Mouse (Mus musculus): ENCODE results near the gene Fam89b.
A peak's percentile ranks its signal among the peaks of the same experiment; 100 is the strongest.

The Fam89b gene

DNA sequence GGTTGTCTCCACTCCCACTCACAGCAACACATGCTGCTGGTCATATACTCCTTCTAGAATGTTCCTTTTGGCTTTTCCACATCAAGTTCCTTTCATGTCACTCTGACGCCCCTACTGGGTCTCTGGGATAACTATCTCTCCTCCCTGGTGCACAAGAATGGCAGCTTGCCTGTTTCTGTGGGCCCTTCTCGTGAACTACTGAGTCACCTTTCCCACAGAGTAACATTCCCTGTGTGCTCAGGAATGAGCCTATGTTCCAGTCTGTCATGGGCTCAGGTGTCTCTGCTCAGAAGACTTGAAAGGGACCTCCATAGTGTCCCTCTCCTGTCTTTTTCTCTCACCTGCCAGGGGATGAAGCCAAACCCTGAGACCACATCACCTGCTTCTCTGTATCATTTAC, 10.0 kb upstream of the Fam89b start:
- DNase-seq (ENCODE audit: low spot score), result no peak

DNA sequence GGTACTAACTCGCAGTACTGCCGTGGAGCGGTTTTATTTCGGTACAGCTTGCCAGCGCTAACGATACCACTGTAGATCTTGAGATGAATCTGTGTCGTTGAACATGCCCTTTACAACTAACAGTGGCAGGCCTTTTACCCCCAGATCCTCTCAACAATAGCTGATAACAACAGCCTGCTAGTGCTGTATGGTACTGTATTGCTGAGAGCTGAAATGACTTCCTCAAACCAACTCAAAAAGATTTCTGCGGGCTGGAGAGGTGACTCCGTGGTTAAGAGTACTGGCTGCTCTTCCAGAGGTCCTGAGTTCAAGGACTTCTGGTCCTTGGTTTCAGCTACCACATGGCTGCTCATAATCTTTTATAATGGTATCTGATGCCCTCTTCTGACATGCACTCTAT, 4.9 kb upstream of the Fam89b start:
- no peak for DNase-seq (ENCODE audit: low spot score)

DNA sequence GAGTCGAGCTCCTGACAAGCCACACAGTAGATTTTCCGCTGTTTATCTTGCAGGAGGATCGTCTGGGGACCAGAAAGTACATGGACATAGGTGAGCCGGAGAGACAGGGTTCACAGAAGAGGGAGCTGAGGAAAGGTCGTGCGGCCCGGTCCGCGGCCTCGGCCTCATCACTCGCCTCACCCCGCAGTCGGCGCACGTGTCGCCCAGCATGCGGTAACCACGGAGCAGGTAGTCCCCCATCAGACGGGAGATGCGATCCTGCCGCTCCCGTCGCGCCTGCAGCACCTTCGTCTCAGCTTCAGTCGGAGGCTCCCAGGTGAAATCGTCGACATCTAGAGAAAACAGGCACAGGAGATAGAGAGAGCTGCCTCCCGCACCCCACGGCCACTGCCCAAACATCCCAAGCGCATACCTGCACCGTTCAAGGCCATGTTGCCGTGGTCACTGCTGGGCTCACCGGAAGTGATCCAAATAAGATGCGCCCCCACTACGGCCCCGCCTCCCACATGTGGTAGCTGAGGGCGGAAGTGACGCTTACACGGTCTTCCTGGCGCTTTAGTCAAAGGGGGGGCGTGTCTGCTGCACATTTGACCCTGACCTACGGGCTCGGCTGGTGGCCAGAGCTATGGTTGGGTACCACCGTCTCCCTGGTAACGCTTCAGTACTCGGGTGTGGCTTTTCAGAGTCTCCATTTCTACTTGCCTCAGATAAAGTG, 2.0 kb upstream of the Fam89b start:
- DNase-seq (ENCODE audit: low spot score), result peak; percentile 76

DNA sequence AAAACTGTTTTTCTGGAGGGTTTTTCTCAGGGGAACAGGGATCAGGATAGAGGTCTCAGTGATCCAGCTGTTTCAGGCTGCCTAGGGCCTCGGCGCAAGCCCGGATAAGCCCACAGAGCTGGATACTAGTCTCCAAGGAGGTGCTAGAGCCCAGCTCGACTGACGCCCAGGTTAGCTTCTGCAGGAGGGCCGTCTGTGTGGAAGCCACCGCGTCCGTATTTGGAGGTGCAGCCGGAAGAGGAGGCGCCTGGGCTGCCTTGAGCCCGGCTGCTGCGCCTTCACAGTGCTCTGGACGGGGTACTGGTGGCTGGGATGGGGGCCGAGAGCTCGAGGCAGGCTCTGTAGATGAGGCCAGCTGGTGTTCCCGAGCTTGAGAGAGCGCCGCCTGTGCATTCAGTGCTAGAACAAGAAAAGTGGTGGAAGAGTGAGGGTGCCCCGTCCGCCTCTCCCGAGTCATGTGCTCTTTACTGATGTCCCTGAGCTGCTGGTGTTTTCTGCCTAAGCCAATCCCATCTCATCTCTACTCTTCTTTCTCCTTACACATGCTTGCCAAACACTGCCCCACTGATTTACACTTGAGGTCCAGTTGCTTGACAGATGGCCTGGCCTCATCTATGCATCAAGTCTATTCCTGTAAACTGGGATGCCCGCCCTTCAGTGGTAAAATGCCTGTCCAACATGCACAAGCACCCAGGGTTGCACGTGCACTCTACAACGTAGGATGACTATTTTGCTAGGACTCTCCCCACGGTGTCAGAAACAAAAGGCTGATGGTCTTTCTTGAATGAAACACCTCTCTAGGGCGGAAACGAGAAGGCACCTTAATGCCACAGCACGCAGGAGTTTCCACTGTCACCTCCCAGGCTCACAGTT, 1.1 kb upstream of the Fam89b start:
- DNase-seq (ENCODE audit: low spot score), result no peak

DNA sequence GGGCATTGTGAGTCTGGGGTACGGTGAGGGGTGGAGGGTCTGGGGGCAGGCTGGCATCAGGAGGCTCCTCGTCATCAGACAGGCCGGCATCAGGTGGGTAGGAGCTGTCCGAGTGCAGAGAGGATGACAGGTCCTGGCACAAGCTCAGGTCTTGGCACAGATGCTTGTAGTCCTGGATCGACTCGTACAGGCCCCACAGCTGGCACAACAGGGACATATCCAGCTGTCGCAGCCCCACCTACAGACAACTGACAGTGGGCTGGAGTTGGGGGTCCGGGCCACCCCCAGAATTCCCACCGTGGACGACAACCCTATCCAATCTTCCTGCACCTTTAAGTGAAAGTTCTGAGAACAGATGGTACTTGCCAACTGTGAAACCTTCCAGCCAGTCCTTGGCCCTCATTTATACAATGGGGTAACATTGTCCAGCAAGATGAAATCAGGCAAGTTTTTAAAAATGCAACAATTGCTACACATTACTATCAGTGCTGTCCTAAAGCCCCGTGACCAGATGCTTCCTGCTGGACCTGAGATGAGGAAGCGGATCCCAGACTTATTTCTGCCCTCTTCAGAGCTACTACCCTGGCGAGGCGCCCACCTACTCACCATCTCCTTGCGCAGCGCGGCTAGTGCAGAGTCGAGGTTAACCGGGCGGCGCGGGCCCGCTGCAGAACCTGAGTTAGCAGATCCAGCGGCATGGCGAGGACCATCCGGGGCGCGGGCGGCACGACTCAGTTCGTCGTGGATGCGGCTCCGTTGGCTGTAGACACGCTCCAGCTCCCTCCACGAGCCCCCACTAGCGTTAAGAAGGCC, 616 bp downstream of the Fam89b start:
- DNase-seq (ENCODE audit: low spot score), result no peak

DNA sequence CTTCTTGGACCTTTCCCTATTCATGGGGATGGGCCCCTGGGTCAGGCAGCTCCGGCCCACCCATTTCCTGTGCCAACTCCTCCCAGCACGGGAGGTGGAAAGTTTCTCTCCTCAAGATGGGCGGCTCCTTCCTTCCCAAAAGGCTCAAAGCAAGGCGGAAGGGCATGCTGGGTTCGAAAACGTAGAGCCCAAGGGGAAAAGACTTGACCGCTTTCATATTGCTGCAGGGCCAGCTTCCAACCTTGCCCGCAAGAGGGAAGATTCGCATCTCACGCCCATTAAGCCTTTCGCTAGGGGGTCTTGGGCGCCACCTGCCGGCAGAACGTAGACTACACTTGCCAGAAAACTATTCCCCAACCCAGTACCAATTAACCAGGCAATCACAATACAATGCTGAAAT, 1.8 kb downstream of the Fam89b start:
- DNase-seq (ENCODE audit: low spot score), result peak; percentile 89

DNA sequence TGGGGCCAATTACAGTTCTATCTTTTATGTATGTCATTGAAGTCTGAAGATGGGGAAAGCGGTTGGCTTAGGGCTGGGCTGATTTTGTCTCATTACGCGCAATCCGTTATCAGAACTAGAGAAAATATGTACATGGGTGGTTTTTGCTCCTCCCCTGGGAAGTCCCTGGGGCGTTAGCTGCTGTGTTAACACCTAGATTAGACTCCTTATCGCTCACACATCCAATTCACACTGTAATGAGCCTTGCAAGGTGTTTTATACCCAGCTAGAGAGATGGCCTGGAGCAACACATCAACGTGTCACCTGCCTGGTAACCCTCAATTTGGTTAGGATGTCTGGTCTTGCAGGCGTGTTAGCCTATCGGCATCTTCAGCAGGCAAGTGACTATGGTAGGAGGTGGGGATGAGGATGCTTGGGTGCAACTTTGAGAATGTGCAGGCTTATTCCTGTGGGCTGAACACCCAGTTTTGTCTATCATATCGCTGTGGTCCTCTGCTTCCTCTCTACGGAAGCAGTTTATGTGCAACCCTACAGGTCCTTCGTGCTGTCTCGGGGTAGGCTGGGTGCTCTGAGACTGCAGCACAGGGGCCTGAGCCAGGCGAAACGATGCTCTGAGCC, 2.4 kb downstream of the Fam89b start:
- DNase-seq (ENCODE audit: low spot score), result peak; percentile 63

DNA sequence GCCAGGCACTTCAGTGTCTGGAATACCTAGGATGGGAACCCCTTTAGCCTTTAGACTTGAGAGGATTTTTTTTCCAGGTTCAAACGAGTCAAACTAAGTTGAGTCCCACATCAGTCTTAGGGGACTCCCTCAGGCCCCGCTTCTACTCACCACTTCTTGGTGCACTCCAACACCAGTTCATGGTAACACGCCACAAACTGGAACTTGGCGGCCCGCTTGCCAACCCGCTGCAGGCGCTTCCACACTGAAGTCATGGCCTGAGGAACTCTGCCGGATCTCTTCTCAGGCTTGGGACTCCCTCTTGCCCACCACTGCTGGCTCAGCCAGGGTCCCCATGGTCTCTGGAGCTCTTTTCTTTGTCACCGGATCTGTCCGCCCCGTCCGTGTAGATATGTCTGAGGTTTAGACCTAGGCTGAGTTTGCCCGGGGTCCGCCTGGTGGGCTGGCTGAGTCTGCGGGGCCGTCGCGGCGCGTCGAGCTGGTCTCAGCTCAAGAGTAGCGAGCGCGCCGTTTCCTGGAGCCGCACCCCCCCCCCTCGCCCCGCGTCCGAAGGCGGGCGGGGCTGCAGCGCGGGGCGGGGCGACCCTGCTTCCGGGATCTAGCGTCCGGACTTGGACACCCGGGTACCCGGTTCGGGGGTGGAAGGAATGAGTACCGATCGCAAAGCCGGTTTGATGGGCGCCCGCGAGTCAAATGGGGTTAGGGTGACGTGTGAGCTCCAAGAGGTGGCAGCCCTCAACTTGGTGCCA, 3.5 kb downstream of the Fam89b start, which contains the start of gene Ehbp1l1:
Gene Ehbp1l1, minus strand, starts transcription at position 551 of the 749 bp plus-strand sequence.
- peak; percentile 69 for DNase-seq (ENCODE audit: low spot score)

DNA sequence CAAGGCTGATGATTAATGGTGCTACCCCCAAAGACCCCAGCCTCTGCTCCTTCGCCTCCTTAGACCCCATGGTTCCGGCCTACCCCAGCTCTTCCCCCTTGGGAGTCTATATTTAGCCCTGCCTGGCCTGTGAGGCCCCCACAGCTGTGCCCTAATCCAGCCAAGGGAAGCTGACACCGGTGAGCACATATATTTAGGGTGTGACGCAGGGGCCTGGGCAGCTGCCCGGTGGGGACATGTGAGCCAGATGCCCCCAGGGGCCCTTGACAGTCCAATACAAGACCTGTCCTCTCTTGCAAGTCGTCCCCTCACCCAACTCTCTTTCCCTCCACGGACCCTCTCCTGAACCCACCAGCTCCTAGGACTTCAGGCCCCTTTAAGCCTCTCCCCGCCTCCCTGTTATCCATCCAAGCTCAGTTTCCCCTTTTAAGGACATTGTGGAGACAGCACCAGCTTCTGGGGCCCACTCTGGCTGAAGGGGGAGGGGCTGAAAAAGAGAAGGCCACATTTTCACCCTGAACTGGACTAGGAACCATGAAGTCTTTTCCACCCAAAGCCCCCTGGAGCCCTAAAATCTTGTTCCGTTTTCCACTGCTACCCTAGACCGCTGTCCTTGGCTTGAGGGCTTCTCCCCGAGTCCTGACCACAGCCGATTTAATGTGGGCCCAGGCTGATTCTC, 4.3 kb downstream of the Fam89b start:
- peak; percentile 50 for DNase-seq (ENCODE audit: low spot score)

DNA sequence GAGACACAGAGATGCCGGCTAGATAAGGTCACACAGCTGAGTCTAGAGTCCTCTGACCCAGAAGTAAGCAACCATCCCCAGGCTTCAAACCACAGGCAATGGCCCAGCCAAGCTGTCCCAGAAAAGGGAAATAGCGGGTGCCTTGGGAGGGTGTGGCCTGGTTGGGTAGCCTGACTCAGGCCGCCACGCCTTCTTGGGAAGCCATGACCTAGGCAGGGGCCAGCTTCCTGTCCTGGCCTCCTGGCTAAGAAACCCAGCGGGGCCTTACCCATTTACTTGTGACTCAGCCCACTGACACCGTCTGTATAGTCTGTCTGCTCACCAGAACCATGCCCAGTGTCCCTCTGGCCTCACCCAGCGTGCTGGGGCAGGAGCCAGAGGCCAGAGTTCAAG, 4.9 kb downstream of the Fam89b start:
- DNase-seq (ENCODE audit: low spot score), result peak; percentile 75

DNA sequence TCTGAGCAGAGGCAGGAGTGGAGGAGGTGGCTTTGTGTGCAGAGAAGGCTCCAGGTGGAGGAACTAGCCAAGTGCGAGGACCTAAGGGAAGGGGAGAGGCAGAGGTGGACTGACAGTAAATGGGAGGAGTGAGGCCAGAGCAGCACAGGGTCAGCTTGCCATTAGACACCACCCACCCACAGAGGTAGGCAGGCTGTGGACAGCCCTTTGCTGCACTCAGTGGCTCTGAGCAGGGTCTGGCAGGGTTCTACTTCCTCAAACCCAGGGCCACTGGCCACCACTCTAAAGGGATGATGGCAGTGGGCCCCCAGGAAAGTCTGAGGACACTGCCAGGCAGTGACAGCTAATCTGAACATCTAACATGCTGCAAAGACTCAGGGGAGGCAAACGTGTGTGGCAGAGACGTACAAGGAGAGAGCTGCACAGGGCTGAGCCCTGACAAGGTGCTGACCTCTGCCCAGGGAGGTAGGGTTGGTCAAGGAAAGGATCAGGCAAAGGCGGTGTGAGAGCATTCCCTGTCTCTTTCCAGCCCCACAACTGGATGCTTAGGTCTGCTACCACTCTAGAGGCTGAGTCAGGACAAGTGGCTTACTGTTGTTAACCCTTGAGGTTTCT, 5.4 kb downstream of the Fam89b start:
- no peak for DNase-seq (ENCODE audit: low spot score)

DNA sequence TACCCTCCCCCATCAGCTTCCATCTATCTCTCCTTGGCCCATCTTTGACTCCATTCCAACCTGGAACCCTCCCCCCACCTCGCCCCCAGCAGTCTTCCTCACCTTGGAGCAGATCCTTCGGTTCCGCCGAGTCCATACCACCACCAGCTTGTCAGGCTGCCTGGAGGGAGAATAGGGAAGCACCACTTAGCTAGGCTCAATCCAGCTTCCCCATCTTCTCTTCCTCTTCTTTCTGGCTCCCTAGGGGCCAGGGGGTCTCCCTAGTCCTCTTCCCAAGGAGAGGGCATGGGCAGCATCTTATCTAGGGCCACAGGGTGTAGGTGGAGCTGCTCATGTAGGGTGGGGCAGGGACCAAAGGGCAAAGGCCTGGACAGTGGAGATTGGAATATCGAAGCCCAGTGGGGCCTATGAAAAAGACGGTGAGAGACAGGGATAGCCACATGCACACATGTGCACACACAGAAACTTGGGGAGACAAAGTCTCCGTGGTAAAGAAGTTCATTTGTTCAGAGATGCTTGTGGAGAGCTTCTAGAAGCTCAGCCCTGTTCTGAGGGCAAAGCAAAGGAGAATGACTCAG, 6.5 kb downstream of the Fam89b start:
- peak; percentile 53 for DNase-seq (ENCODE audit: low spot score)

DNA sequence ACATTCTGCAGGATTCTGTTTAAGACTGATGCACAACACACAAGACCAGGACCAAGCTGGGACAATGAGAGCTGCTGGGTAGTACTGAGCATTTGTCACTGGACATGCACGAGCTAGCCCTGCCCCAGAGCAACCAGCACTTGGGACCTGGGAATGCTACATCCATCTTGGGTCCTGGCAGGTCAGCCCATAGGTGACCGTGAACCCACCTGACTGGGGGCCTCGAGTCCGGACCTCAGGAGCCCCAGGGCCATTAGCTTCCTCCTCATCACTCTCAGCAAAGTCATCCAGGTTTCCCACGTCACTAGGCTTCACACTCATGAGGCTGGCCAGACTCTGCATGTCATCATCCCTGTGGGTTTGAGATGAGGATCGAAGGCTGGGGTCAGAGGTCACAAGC, 8.2 kb downstream of the Fam89b start:
- DNase-seq (ENCODE audit: low spot score), result no peak

DNA sequence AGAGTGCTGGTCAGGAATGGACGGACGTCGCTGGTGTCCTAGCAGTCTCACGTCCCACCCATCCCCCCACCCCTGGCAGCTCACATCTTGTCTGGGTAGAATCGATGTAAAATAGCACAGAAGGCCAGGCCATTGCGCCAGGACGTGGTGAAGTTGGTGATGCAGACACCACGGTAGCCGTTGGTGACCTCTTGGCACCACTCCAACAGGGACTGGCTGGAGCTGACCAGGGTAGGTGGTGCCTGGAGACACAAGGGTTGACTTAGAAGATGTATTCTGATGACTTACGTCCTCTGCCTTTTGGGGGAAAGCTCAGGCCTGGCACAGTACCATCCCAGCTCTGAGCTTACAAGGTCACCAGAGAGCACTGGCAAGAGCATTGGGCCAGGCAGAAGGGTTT, 12.5 kb downstream of the Fam89b start:
- DNase-seq (ENCODE audit: low spot score), result no peak

DNA sequence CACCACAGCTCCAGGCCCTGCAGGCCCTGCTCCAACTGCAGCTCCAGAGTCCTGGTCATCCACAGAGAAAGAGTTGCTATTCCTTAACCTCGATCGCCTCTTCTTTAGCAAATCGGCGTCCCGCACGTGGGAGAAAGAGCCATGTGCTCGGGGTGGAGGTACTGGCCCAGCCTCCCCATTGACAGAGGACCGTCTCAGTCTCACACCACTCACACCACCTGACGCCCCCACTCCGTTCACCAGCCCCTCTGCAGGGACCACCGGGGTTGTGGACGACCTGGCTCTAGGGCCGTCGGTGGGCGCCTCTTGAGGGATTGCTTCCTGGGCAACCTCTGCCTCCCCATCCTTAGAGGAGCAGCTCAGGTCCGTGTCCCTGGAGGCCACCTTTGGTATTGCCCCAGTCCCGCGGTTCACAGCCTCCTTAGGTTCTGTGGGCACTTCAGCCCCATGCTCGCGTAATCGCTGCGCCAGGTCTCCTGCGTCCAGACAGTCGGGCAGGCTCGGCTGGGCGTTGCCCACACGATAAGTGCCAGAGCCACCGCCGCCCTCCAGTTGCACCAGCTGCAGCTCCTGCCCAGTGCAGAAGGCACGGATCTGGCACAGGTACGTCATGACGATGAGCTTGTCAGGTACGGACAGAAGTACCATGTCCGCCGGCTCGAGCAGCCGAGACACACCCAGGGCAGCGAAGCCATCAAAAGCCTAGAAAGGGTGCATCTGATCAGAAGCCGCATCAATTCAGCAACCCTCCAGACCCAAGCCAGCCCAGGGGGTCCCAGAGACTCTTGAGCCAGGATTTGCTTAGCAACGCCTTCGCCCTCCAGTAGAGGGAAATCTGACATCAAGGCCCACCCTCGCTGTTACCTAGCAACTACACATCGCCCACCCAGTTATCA, 13.4 kb downstream of the Fam89b start:
- DNase-seq (ENCODE audit: low spot score), result peak; percentile 73

DNA sequence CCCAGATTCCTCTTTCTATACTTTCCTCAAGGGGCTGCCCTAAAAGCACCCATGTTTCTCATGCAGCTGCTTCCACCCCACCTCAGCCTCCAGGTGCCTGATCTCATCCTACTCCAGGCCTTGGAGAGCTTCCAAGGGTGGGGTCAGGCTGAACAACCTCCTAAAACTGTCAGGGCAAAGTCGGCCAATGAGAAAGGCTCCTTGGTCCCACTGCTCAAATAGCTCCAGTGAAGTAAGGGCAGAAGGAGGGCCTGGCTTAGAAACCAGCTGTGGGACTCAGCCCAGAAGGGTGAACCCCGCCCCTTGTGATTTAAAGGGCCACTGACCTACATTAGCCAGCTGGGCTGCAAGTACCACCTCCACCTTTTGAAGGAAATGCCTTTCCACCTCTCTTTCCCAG, 15.7 kb downstream of the Fam89b start:
- DNase-seq (ENCODE audit: low spot score), result no peak

DNA sequence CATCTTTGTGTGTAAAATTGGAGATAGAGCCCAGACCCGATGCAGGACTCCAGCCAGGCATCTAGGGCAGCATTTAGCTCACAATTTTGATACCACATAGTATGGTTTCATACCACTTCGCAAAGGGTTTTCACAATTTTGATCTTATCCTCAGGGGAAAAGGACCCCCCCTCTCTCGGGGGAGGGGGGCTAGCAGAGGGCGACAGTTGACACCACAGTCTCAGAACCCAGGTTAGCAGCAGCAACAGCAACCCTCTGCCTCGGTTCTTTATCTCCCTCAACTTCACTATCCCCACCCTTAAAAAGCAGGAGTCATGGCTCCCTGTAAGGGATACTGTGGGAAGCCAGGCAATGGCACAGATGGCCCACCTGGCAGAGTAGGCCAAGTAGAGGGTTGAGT, 16.2 kb downstream of the Fam89b start:
- no peak for DNase-seq (ENCODE audit: low spot score)

DNA sequence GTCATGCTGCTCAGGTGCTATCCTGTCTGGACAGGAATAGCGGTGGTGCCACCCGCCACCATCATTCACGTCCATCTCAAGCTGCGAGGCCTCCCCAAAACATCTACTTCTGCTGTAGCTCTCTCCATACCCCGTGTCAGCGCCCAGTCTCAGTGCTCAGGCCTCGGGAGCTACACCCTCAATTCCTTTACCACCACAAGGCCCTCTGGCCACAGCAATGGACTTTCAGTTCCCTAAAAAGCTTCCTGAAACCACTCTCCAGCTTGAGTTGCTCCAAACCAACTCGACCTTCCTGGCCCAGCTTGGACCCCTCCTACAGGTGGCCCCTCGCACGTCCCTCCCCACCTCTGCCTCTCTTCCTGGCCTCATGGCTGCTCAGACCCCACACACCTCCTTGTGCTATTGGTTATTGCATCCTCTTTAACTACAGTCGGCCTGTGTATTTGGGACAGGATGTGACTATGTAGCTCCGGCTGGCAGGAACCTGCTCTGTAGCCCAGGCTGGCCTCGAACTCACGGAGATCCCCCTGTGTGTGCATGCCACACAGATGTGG, 17.5 kb downstream of the Fam89b start:
- DNase-seq (ENCODE audit: low spot score), result no peak

DNA sequence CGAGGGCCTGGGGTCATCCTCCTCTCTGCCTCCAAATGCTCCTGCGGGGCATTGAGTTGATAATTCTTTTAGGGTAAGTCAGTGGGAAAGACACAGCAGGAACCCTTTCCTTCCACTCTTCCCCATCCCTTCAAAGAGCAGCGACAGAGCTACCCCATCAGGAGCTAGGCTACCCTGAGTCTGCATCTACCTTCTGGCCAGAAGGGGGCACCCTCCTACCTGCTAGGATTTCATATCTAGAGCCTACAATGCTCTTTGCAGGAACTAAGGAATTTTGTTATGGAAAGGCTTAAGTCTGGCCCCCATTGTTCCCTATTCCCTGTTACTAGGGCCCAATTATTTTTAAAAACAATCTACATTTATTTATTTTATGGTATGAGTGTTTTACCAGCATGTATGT, 18.2 kb downstream of the Fam89b start:
- DNase-seq (ENCODE audit: low spot score), result peak; percentile 18
